Mouse (Mus musculus): ENCODE results near the gene Fhl4. TPM values are rescaled to one million over a fixed set of nuclear protein-coding genes. Genes with fewer than 3 reads are reported as not detected.

The Fhl4 gene
- under 1 TPM; 0.32 to 0.53 TPM for total RNA-seq (2021)

- peak; percentile 91 to 92 for DNase-seq
- intact Hi-C loops (cut with DNase I) = loop anchor here (2.0 kb wide), 1 partner anchor 82 kb away; the partner anchor contains the start of gene Cry1
Measured at GRCm38 (mm10) chr10:85102247-85103084, at the start of gene Fhl4, which contains the start of gene Tmem263. Gene Fhl4, minus strand, starts transcription at chr10:85102495. Gene Tmem263, plus strand, starts transcription at chr10:85102627.

DNA sequence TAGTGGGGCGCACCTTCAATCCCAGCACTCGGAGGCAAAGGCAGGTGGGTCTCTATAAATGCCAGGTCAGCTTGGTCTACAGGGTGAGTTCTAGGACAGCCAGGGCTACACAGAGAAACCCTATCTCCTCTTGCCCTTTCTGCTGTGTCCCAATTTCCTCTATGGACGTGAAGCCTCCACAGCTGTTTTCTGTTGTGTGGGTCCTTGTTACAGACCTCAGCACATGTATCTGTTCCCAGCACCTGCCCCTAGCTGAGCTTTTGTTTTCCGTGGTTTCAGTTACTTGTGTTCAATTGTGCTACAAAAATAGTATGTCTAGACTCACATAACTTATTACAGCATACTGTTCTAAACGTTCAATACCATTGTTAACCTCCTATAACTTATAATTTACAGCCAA lies 46.9 kb upstream of the Fhl4 start:
- intact Hi-C loops (cut with DNase I) = no loop called here
- DNase-seq = no peak

DNA sequence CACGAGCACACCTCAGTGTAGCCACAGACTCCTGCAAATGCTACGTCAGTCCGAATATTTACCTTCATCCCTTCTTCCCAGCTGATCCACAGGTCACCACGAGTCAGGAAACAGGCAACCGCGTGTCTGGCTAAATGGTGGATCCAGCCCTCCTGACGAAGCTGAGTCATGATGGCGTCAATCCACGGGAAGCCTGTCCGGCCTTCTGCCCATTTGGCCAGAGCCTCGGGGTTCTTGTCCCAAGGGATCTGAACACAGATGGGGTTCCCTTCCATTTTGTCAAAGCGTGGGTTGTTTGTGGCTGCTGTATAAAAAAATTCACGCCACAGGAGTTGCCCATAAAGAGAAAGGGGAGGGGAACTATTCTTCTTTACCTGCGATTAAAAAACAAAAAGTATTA lies 44.0 kb upstream of the Fhl4 start:
- intact Hi-C loops (cut with DNase I) = no loop called here
- no peak for DNase-seq

GRCm38 (mm10) chr10:85141465-85141864 lies 39.2 kb upstream of the Fhl4 start:
- intact Hi-C loops (cut with DNase I) = no loop called here

GRCm38 (mm10) chr10:85136573-85136972 lies 34.3 kb upstream of the Fhl4 start:
- DNase-seq = no peak
- intact Hi-C loops (cut with DNase I) = no loop called here

More at GRCm38 (mm10) chr10:85141465-85141864, 39.2 kb upstream of the Fhl4 start:
- DNase-seq = no peak

DNA sequence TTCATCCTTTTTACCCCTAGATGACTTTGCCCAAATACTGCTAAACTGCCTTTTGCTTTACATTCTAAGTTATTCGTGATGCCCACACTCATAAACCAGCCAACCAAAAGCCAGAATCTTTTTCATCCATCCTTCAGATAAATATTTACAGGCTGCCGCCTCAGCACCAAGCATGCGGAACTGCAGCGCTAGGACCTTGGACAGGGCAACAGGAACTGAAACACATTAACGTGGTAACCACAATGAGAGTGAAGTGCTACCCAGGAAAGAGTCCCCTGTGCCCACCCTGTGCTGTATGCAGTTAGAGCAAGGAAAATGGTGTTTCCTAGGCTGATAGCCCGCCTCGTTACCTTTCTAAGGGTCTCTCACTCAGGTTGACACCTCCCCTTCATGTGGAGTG lies 26.2 kb upstream of the Fhl4 start:
- intact Hi-C loops (cut with DNase I) = no loop called here
- peak; percentile 18 to 32 for DNase-seq

- intact Hi-C loops (cut with DNase I) = no loop called here
- peak; percentile 94 to 95 for DNase-seq
Measured at GRCm38 (mm10) chr10:85127395-85128287, 25.3 kb upstream of the Fhl4 start, which contains the start of gene Mterf2. Gene Mterf2, minus strand, starts transcription at chr10:85128027.

GRCm38 (mm10) chr10:85125184-85125583 lies 22.9 kb upstream of the Fhl4 start:
- intact Hi-C loops (cut with DNase I) = no loop called here
- DNase-seq = no peak

- DNase-seq = peak in 1 of 2 experiments; percentile 18
- intact Hi-C loops (cut with DNase I) = no loop called here
Measured at GRCm38 (mm10) chr10:85114409-85114808, 12.1 kb upstream of the Fhl4 start.

DNA sequence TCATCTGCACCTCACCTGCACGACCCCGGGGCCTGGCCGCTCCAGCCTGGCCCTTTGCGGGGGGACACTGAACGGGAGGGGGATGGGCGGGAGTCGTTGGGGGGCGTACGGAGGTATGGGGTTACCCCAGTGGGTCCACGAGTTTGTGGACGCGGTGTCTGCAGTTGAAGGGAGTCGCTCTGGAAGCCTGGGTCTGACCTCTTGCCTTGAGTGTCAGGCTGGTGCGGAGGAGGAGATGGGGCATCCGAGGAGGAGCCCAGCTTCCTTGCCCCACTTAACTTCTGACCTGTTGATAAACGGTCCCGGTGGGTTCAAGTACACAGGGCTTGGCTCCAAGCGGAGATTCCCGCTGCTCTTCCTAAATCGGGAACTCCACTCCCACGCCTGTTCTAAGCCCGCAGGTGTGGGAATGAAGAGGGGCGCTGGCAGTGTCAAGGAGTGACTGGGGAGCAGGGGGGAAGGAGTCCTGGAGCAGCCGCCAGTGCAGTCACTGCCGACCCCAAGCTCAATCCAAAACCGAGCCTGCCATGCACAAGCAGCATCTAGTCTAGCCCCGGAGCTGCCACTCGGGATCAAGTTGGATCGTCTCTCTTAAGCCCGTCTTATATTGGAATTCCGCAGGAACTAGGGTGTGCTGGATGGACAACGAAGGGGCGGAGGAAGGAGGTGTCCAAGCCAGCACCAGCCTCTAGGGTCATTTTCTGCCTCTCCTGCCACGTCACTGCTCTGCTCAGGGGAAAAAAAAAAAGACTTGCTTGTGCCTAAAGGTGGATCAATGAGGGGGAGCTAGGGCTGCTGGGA lies 990 bp upstream of the Fhl4 start:
- intact Hi-C loops (cut with DNase I) = loop anchor here (2.0 kb wide), 1 partner anchor 82 kb away; the partner anchor contains the start of gene Cry1
- peak; percentile 41 to 45 for DNase-seq

GRCm38 (mm10) chr10:85101841-85102240 lies 454 bp downstream of the Fhl4 start:
- no peak for DNase-seq
- intact Hi-C loops (cut with DNase I) = loop anchor here (2.0 kb wide), 1 partner anchor 83 kb away; the partner anchor contains the start of gene Cry1

DNA sequence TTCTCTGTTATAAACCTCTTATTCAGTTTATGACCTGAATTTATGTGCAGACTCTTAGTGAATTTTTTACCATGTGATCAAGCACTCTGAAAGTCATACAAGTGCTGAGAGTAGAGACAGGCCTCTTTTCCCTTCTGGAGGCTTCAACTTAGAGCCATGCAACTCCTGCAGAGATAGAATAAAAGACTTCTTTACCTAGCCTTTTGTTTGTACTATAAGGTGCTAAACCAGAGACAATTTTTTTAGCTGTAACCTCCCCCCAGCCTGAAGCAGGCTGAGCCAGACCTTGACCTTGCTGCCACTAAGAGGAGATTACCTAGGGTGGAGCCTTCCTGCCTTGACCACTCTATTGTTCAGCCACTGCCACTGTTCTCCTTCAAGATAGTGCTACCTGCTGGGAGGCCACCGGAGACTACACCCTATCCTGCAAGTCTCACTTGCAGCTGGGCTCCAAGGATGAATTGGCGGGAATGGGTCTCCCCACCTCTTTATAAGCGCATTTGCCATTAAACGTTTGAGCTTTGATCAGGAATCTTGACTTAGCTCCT lies 30.6 kb downstream of the Fhl4 start:
- no peak for DNase-seq
- intact Hi-C loops (cut with DNase I) = no loop called here

GRCm38 (mm10) chr10:85054876-85055275 lies 47.4 kb downstream of the Fhl4 start:
- no peak for DNase-seq
- intact Hi-C loops (cut with DNase I) = no loop called here

- no peak for DNase-seq
- intact Hi-C loops (cut with DNase I) = no loop called here
Measured at GRCm38 (mm10) chr10:85052451-85052850, 49.8 kb downstream of the Fhl4 start.

GRCm38 (mm10) chr10:85050668-85051208 lies 51.6 kb downstream of the Fhl4 start:
- DNase-seq = no peak
- intact Hi-C loops (cut with DNase I) = no loop called here

GRCm38 (mm10) chr10:85048008-85048407 lies 54.3 kb downstream of the Fhl4 start:
- DNase-seq = no peak
- intact Hi-C loops (cut with DNase I) = loop anchor here (5.0 kb wide), 1 partner anchor 531 kb away; no protein-coding TSS in a partner anchor

GRCm38 (mm10) chr10:85046585-85046984 lies 55.7 kb downstream of the Fhl4 start:
- DNase-seq = peak; percentile 30 to 62
- intact Hi-C loops (cut with DNase I) = loop anchor here (1.0 to 5.0 kb wide), 2 partner anchors 210 to 529 kb away; no protein-coding TSS in a partner anchor

All from heart, postnatal 10 days (tissue).